Mouse (Mus musculus): ENCODE results near the gene Trpc1.

Gene Trpc1

DNA sequence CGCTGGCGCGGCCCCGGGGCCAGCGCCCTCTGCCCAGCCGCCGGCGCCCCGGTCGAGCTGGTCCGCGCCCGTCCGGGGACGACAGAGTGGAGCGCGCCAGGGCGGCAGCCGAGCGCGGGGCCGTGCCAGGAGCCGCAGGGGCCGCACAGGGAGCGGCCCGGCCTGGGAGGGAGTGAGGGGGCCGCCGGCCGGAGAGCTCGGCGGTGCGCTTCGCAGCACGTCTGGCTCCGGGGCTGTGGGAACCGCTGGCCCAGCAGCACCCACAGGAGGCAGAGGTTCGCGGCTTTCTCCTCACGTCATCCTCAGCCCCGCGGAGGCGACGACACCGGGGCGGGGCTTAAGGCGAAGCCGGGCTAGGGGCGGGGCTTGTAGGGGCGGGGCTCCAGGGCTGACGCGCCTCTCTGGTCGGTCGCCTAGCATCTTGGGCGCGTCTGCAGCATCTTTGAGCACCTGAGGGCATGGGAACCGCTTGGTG, at the start of gene Trpc1:
Trpc1 (minus strand) TSS at position 339 of the 475 bp plus-strand sequence.
- peak; percentile 85 for DNase-seq (ENCODE audit: low read depth, low spot score)

DNA sequence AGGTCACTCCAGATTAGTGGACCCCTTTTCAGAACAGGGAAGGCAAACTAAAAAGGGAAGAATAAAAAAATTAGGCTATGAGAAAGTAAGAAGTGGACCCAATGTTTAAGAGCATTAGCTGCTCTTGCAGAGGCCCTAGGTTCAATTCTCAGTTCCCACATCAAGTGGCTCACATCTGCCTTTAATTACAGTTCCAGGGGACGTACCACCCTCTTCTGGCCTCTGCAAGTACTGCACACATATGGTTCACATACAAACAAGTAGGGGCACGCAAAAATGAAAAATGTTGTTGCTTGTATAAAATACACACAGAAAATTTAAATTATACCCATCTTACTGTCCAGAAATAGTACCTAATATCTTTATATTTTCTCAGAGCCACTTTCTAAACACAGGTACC, 46.1 kb upstream of the Trpc1 start:
- DNase-seq (ENCODE audit: low read depth, low spot score), result no peak

DNA sequence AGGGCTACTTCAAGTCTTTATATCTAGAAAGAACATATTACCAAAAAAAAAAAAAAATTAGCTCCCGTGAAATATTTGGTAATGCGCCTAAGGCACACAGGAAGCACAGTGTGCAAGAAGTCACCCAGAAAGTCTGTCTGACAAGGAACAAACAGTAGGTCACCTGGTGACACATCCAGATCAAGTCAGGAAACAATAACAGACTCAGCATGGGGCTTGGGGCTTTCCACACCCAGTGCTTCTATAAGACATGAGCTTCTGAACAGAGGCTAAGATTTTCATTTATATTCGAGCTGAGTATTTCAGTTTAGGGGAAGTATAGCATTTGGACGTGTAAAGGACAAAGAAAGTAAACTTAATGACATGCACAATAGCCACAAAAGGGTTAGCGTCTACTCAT, 45.7 kb upstream of the Trpc1 start:
- DNase-seq (ENCODE audit: low read depth, low spot score), result no peak

DNA sequence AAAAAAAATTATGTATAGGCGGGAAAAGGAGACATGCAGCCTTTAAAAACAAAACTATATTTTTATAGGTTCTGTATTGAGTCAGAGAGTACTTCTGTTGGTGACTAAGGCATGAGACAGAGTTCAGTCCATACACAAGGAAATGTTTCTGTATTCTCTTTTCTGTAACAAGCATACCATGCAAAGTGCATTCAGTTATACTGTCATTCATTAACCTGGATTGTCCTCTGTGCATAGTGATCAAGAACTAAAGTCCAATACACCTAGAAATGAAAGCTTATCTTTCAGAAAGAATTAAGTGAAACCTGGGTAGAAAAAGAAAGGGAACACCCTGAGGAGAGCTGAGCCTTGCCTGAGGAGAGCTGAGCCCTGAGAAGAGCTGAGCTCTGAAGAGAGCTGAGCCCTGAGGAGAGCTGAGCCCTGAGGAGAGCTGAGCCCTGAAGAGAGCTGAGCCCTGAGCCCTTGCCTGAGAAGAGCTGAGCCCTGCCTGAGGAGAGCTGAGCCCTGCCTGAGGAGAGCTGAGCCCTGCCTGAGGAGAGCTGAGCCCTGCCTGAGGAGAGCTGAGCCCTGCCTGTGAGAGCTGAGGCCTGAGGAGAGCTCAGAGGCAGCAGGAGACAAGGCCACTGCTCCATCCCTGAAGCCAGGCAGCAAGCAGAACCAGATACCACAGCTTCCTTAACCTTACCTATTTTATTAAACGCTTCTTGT, 45.1 kb upstream of the Trpc1 start:
- no peak for DNase-seq (ENCODE audit: low read depth, low spot score)

DNA sequence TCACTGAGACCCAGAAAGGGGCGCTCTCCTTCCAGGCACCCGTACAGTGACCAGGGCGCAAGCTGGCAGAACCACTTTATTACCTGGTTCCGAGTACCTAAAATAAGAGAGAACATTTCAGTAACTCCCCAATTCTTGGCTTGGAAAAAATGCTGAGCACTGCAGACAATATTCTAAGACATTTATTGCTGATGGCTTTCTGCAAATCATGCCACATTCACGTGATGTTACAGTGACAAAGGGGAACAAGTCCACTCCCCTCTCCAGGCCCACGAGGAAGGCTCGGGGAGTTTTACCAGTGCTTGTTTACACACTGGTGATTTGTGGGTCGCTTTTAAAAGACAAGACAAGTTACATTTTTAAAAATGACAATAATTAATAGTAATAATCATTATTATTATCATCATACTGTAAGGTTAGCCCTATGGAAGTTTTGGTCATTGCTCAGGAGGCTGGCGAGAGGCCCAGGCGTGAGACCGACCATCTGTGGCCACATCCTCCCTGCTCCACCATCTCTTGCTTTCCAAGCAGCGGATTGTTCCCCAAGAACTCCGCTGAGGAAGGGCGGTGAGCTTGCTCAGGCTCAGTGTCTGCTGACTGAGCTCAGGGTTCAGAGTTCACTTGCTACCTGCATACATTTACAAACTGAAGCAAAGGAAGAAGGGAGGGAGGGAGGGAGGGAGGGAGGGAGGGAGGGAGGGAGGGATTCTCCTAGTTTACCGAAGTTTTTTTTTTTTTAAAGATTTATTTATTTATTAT, 44.0 kb upstream of the Trpc1 start:
- DNase-seq (ENCODE audit: low read depth, low spot score), result no peak

DNA sequence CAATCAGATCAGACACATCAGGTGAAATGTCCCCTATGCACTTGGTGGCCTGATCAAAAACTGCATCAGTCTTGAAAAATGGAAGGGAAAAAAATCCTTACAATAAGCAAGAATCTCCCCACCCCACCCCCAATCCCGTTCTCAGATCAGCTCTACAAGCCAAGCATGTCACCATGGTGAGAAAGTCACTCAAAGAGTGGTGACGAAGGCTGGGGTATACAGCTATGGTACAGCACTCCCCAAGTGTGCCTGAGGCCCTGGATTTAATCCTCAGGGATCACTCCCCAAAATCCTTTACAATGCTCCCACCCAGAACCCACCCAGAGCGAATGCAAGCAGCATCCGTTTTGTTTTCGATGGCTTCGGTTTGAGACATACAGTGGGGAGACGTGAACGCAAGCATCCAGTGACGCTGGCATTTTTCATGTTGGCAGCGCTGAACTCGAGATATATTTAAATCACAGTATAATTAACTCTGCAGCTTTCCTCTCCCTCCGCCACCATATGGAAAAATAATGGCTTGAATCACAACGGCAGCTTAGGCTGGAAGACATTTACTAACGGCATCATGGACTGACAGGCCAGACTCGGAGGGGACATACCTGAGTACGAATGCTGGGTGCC, 34.8 kb upstream of the Trpc1 start:
- no peak for DNase-seq (ENCODE audit: low read depth, low spot score)

DNA sequence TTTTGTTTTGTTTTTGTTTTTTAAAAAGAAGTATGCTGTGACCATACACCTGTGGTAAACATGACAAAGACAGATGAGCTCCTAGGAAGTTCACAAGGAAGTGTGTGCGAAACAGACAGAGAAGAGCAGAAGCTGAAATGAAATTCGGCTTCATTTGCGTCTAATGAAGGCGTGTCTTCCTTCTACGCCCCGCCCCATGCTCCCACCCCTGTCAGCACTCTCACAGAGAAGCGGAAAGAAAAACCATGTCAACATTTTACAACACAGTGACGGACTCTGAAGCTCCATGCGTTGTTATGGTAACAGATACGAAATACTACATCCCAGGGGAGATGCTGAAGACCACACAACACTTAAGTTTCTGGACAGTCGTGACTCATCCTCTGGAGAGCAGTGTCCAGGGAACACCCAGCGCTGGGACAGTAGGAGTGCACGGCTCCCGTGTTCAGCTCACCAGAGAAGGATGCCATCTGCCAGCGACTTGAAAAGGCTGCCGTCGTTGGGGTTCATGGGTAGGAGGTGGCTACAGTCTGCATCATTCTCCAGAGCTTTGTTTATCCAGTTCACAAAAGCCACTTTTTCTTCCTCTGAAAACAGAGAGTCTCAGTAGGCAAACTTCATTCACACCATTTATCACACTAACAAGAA, 33.6 kb upstream of the Trpc1 start:
- DNase-seq (ENCODE audit: low read depth, low spot score), result no peak

DNA sequence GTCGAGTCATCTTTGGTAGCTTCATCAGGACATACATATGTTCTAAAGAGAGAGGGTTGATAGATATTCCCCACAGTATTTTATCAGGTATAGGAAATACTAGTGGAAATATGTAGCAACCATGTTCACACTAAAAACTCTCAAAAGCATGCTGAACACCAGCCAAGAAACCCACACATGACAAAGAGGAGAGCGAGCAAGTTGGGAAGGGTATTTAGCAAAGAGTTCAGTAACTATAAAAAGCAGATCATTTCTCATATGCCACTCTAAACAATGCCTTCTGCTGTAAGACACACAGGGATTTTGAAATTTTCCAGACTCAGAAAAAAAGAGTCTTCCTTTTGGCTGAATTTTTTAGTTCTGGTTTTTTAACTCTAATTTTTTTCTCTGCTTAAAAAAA, 21.5 kb upstream of the Trpc1 start:
- DNase-seq (ENCODE audit: low read depth, low spot score), result no peak

DNA sequence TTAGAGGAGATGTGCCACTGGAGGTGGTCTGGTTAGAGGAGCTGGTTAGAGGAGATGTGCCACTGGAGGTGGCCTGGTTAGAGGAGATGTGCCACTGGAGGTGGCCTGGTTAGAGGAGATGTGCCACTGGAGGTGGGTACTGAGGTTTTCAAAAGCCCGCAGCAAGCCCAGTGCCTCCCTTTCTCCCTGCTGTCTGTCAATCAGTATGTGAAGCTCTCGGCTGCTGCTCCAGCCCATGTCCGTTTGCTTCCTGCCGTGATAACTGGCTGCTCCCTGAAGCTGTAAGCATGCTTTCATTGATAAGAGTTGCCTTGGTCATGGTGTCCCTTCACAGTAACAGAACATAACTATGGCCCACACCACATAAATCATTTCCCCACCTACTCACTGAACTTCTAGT, 13.0 kb upstream of the Trpc1 start:
- DNase-seq (ENCODE audit: low read depth, low spot score), result no peak

DNA sequence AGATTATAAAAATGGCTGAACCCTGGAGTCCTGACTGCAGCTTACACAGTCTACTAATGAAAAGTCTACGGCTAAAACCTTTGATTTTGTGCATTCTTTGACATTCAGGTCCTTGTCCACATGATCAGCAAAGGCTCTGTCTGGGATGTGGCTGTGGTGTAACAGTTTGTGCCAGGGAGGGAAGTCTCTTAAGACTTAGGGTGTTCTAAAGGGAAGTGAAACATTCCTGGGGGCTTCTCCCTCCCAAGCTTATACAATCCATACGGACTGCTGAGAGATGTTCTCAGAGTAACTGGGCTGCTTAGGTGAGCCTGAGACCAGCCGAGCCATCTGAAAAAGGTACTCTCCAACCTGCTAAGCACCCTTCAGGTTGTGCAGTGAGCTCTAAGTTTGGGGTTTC, 12.1 kb upstream of the Trpc1 start:
- DNase-seq (ENCODE audit: low read depth, low spot score), result no peak

DNA sequence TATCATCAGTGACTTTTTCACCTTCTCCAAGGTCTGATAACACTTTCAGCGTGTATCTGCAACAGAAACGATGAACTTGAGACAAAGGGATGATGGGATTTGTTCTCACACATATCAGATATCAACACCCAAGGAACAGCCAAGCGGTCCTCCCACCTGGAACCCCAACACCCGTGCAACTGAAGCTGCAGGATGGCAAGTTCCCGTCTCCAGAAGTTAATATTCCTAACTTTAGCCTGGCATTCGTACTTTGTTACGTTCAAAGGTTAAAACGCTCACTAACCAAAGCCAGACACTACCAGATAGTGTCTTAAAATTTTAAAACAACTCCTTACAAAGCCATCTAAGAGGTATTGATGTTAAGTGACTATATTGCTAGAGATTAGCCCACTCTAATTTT, 11.2 kb upstream of the Trpc1 start:
- no peak for DNase-seq (ENCODE audit: low read depth, low spot score)

DNA sequence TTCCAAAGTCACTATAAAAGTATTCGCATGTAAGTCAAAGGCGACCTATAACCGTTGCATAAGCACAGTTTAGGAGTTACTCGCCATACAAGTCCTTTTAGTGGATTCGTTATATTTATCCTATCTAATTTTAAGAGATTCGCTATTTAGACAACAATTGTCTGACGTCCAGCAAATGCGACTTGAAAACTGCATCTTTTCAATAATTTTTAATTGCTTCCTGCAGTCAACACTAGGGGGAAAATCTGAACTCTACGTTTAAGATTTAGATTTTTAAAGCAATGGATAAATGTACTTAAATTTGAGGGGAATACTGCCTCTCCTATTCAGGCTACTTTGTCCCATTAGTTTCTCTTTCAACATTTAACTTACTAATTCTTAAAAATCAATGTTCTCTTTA, 571 bp upstream of the Trpc1 start:
- DNase-seq (ENCODE audit: low read depth, low spot score), result no peak

DNA sequence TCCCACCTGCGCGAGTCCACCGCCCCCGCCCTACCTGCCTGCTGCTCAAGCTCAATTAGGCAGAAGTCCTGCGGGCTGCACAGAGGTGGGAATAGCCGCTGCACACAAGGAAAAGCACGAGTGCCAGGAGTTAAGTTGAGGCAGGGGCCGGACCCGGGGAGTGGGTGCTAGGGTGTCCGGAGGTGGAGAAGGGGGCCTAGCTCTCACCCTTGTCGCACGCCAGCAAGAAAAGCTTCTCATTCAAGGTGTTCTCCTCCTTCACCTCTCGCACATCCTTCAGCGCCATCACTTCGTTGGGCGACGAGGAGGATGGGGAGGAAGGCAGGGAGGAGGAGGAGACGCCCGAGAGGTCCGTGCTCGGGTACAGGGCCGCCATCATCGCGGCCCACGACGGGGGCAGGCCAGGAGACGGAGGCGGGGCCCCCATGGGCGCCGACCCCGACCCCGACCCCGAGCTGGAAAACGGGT, 680 bp downstream of the Trpc1 start:
- peak; percentile 13 for DNase-seq (ENCODE audit: low read depth, low spot score)

DNA sequence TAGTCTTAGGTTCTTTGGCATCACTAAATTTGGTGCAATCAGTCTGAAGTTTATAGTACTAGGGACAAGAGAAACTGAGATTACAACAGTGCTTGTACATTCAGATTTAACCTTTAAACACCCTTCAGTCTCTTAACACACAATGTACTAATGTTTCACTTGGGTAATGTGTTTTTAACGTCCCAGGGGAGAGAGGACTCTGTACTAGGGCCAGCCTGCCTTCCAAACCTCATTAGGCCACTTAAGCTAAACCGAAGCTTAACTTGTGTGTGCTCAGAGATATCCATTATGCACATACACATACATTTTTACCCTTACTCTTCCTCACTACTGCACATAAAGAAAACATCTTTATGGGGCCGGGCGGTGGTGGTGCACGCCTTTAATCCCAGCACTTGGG, 2.9 kb downstream of the Trpc1 start:
- no peak for DNase-seq (ENCODE audit: low read depth, low spot score)

DNA sequence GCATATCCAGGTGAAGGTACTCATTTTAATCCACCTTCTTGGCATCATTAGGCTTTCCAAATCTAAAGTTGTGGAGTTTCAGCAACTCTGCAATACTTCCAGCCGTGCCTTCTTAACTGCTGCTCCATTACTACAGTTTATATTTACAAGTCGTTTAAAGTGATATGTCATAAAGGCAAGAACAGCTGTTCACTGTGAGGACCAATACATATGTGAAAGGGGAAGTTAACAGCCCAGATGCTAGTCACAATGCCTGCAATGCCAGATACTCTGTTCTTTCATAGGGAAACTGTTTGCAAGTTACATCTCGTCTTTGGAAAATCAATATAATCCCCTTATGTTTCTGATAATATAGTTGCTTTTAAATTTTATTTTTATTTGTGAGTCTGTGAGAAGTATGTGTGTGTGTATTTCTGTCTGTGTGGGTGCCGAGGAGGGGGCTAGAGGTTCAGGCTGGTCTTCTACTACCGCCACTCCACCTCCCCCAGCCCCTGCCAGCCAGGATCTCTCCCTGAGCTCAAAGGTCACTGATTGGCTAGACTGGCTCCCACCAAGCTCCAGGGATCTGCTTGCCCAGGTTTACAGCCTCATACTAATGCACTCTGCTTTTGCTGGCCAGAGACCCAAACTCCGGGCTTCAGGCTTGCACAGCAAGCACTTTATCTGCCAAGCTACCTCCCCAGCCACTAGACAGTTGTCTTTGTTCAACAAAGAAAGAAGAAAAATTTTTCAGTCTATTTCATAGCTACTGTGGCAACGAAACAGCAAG, 5.1 kb downstream of the Trpc1 start:
- DNase-seq (ENCODE audit: low read depth, low spot score), result no peak

DNA sequence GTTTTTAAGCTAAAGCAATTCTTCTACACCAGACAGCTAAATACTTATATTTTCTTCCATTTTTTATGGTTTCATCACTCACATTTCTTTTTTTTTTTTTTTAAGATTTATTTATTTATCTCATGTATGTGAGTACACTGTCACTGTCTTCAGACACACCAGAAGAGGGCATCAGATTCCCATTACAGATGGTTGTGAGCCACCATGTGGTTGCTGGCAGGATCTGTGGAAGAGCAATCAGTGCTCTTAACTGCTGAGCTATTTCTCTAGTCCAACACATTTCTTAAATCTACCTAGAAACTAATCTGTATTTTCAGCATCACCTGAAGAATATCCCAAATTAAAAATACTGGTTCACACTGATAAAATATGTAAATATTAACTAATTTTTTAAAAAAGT, 13.9 kb downstream of the Trpc1 start:
- no peak for DNase-seq (ENCODE audit: low read depth, low spot score)

DNA sequence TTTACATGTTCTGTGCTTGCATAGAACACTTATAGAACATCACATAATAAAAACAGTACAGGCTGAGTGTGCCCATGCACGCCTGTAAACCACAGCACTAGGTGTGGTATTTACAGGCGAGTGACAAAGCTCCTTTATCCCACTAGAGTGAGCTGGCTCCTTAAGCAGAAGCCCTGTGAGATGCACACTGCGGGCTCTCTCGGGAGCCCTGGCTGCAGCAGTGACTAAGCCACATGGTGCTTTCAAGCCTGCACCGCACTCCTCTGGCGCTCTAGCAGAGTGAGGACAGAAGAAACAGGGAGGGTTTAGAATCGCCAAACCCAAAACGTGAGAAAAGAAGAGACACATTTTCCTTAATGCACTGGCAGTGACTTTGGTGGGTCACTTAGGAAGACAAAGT, 37.6 kb downstream of the Trpc1 start:
- no peak for DNase-seq (ENCODE audit: low read depth, low spot score)

DNA sequence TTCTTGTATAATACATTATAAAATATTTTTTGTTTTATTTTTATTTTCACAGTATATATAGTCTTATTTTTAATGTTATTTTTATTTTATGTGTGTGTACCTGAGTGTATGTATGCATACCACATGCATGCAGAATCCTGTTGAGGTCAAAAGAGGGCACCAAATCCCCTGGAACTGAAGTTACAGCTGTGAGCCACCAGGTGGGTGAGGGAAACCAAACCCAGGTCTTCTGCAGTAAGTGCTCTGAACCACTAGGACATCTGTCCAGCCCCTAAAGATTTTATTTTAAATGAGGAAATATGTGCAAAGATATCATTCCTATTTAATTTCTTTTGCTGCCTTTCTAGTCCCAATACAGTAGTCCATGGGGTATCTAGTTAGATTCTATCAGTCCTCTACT, 41.2 kb downstream of the Trpc1 start:
- DNase-seq (ENCODE audit: low read depth, low spot score), result peak; percentile 7

DNA sequence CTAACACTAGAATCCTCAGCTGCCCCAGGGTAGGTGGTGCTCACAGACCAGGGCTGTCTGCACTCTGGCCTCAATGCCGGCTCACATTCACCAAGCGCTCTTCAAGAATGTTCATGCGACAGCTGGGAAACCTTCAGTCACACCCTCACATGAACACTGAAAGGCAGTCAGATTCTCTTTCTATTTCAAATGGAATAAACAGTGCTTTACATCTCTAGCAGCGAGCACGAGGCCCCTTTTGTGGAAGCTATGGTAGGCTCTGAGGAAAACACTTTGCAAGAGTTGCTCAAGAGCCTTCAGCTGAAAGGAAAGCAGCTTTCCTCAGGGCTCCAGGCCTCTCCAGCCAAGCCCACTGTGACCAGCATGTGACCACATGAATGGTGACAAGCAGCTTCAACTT, 44.8 kb downstream of the Trpc1 start:
- no peak for DNase-seq (ENCODE audit: low read depth, low spot score)

DNA sequence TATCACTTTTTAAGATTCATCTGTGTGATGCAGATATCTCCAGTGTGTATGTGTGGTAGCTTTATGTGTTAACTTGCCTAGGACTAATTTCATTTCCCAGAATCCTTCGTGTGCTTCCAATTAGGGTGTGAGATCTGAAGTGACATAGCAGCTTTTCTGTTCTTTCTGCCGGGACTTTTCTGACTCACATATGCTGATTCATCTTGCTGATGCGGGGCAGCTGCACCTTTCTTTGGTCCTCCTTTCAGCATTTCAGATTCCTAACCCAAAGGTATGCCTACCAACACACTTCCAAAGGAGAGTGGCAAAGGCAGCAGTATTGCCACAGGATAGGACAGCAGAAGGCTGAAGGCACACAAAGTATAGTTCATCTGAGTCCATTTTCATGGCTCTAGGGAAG, 46.1 kb downstream of the Trpc1 start:
- no peak for DNase-seq (ENCODE audit: low read depth, low spot score)

DNA sequence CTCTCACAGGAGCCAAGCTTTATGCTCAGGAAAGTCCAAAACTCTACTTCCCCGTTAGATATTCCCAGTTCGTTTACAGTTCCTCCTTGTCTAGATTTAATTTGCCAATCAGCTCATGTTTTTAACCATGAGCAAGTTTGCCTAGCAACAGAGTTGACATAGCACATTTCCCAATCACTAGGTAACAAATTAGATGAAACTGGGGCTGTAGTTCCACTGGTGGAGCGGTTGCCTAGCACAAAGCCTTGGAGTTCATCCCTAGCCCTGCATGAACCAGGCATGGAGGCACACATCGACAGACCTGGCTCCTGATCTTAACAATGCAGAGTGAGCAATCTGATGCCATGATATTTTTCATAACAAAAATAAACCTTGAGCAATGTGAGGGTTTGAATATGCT, 50.9 kb downstream of the Trpc1 start:
- DNase-seq (ENCODE audit: low read depth, low spot score), result no peak
